Mouse (Mus musculus): ENCODE data around the gene Ccdc88c.

DNA sequence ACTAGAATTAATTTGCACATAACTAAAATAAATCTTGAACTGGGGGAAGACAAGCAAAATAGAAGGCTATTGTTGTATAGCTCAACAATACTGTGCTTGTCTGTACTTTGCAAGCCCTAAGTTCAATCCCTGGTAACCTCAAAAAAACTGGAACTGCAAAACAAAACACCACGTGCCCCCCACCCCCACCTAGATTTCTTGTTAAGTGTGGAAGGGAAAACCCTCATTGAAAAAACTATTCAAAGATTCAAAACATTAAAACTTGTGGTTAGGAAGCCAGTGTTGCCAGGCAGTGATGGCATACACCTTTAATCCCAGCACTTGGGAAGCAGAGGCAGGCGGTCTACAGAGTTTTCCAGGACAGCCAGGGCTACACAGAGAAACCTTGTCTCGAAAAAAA lies 46.6 kb upstream of the Ccdc88c start:
- TF ChIP-seq CTCF (IDR thresholded peaks at IDR 0.05; ENCODE audit: control insufficient read depth, insufficient read depth, insufficient replicate concordance, low read depth, low read length) = no peak
- no peak for TF ChIP-seq POLR2A (IDR thresholded peaks at IDR 0.05; ENCODE audit: control insufficient read depth, low read depth, low read length)

Data from testis, adult 2 months (tissue).